Mouse (Mus musculus) spleen, adult 18-20 months (tissue): ENCODE measurements around the gene Lmf2.

Source experiments
- DNase-seq, 2 experiments: peaks; one replicate each; pipeline ENCODE4 v3.0.0; 2022; ENCODE audit warnings: mixed read lengths in 2 of 2

Lmf2 gene

DNA sequence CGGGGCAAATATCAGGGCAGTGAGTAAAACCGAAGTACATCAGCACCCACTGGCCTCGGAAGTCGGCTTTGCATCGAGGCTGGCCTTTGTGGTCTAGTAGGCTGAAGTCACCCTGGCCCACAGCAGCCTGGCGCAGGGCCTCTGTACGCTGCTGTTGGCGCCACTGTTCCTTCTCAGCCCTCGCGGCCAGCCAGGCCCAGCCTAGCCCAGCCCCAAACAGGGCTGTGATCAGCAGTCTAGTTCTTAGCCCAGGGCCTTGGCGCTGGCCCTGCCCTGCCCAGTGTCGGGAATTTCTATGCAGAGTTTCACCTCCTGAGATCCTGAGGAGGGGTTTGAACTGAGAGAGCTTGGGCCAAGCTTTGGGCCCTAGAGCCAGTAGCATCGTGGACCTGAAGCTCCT lies 16.6 kb upstream of the Lmf2 start:
- DNase-seq, result no peak

DNA sequence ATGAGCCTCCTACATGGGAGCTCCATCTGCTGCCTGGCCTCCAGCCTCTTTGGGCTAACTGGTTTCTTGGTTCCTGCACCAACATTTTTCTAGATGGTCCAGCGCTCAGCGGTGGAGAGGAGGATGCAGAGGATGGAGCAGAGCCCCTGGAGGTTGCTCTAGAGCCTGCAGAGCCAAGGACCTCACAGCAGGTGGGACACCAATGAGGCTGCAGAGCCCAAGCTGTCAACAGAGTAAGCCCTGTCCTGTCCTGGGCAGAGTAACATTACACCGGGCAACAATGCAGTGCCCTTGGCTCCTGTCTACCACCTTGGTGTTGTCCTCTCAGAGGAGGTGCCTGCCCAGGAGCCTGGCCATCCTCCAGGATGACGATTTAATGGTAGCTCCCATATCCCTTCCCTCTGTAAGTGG lies 9.7 kb upstream of the Lmf2 start:
- DNase-seq, result no peak

DNA sequence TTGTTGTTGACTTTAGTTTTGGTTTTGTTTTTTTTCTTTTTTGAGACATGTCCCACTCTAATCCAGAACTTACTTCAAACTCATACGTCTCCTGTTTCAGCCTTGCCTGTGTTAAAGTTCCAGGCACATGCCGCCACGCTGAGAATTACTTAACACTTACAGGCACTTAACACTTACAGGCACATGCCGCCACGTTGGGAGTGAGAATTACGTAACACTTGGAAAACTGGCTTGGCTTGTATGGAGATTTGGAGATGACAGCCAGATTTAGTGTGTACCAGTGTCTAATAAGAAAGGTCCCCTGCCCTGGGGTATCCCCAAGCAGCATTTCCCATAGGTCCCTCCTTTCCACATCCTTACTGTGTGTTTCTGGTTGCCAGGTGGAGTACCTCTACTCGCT lies 7.6 kb upstream of the Lmf2 start:
- no peak for DNase-seq

DNA sequence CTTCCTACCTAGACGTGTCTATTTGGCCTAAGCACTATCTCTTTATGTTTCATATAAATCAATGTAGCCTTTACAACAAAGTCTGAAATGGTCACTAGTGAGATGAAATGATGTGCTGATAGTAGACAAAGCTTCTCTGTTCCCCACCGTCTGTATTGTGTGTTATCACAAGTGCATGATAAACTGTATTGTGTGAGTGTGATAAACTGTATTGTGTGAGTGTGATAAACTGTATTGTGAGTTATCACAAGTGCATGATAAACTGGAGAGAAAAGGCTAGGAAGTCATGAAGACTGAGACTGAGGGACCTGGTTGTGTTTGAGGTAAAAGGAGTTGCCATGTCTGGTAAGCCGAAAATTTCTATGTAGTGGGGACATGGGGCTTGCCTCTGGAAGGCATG lies 3.3 kb upstream of the Lmf2 start:
- no peak for DNase-seq

DNA sequence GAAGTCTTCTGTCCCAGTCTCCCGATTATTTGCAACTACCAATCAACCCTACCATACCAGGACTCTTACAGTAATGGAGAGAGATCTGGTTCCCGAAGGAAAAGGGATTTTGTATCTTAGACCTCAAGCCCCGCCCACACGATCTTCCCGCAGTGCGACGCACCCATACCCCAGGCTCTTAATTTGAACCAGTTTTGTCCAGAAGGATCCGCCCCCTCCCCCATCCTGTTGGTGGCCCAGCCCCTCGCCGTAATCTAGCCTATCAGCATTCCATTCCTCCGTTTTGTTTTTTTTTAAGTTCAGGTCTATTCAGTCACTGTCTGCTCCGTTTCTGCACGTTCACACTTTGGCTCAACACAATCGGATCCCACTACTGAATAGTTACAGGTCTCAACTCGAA lies 913 bp upstream of the Lmf2 start:
- no peak for DNase-seq

DNA sequence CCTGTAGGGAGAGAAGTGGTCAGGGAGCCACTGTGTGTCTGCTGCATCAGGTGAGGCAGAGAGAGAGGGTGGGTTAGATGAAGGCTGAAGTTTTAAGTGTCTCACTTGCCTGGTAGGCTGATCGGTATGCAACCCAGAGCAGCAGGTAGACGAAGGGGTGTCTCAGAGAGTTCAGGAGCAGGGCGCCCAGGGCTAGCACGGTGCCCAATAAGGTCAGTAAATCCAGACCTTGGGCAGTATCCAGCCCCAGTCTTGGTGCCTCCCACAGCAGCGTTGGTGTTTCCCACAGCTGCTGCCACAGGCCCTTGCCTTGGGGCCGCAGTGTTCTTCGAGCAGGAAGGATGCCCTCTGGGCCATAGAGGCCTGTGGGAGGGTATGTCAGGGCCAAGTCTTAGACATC lies 1.0 kb downstream of the Lmf2 start:
- no peak for DNase-seq

DNA sequence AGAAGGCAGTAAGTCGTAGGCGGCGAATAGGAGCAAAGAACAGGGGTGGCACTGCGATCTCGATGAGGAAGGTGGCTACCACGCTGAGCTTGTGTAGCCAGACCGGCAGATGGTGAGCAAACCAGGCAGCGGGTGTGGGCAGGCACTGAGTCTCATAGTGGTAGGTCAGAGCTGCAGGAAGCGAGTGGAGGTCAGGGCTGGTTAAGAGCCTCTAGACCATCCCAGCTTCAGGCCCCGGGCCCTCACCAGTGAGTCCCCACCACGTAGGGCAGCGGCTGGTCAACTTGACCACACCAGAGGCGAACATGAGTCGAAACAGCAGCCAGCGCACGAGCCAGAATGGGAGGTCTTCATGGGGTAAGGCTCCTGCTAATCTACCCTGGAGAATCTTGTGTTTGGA lies 1.6 kb downstream of the Lmf2 start:
- DNase-seq, result no peak

DNA sequence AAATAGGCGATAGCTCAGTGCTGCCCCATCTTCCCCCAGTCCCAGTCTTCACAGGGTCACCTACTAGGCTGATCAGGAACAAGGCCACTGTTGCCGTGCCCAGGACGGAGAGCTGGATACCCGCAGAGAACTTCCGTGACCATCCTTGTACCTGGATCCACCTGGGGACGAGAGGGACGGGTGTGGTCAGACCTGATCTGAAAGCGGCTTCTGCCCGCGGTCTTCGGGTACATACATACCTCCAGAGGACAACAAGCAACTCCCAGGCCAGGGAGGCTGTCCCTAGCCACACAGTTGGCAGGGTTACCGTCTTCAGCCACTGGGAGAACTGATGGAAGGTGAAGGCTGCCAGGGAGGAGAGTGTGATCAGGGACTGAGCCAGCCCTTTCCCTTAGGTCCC lies 2.7 kb downstream of the Lmf2 start:
- DNase-seq, result no peak

GRCm38 (mm10) chr15:89352054-89352453 lies 3.4 kb downstream of the Lmf2 start:
- DNase-seq, result no peak

DNA sequence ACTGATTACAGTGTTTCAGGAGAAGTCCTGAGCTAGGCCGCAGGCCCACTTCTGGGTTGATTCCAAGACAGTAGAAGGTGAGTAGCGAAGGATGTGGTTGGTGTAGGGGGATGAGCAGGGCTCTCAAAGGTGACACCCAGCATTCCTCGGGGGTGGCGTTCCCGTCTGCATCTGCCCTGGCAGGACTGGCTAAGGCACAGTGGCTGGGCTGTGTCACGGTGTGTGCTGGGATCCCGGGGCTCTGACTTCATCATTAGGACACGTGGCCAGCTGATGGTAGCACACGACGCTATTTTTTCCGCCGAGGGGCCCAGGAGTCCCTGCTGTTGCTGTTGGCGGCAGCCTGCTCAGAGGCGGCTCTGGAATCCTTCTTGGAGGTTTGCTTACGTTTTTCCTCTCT lies 4.2 kb downstream of the Lmf2 start:
- no peak for DNase-seq

GRCm38 (mm10) chr15:89350447-89350846 lies 5.0 kb downstream of the Lmf2 start:
- no peak for DNase-seq

DNA sequence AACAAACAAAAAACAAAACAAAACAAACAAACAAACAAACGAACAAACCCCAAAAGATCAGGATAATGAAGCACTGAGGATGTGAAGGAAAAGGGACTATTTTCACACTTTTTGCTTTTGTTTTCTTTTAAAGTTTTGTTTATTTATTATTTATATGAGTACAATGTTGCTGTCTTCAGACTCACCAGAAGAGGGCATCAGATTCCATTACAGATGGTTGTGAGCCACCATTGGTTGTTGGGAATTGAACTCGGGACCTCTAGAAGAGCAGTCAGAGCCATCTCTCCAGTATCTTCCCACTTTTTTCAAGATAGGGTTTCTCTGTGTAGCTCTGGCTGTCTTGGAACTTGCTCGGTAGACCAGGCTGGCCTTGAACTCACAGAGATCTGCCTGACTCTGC lies 12.1 kb downstream of the Lmf2 start:
- no peak for DNase-seq

- no peak for DNase-seq
These were observed 13.8 kb downstream of the Lmf2 start for GRCm38 (mm10) chr15:89341678-89342077.

GRCm38 (mm10) chr15:89340136-89340535 lies 15.3 kb downstream of the Lmf2 start:
- no peak for DNase-seq

- DNase-seq, result no peak
These were observed 15.8 kb downstream of the Lmf2 start for GRCm38 (mm10) chr15:89339696-89340095.

DNA sequence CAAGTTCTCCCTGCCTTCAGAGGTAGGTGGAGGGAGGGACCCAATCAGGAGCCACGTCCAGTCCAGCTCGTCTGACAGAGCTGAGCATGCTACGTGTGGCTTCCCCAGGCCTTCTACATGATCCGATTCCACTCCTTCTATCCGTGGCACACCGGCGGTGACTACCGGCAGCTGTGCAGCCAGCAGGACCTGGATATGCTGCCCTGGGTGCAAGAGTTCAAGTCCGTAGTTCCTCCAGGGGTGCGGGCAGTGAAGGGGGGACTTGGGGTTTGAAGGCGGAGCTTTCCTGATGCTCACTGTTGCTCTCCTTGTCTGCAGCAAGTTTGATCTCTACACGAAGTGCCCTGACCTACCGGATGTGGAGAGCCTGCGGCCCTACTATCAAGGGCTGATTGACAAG lies 19.0 kb downstream of the Lmf2 start:
- no peak for DNase-seq

DNA sequence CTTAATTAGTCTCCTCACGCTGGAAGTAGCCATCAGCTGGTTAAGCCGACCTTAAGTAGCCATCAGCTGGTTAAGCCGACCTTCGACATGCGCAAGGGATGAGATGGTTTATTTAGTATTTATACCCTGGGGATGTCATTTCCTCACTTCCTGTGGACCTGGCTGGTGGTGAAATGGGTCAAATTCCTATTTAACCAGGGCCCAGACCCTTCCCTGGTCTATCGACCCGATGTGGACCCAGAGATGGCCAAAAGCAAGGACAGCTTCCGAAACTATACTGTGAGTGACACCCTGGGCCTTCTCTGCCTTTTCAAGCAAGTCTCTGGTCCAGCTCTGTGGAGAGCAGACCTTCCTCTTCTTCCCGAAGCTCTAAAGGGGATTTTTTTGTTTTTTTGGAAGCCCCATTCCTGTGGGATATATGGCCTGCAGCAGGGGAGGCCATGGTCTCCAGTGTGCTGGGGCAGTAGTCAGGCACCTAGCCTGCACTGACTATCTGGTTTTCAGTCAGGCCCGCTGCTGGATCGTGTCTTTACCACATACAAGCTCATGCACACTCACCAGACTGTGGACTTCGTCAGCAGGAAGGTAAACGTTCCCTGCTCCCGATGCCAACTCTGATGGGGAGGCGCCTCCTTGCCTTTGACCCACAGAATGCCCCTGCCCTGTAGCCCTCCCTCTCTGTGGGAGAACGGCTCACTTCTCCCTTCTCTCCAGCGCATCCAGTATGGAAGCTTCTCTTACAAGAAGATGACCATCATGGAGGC lies 20.5 kb downstream of the Lmf2 start:
- DNase-seq, result no peak

DNA sequence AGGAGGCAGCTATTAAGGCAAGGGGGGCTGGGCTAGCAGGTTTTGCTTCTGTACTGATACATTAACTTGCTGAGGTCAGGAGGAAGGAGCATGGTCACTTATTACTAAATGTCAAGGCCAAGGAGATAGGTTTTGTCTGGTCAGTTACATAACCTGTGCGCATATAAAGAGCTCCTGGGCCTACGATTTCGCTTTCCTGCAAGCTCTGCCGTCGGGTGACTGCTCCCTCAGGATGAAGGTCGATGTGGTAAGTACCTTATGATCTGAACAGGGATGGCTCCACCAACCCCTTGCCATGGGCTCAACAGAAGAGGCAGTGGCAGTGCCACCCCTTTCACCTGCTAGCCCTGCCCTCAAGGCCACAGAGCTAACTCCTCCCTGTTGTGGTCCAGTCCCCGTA lies 21.2 kb downstream of the Lmf2 start, which contains the start of gene Miox:
Miox (plus strand) TSS at position 128 of the 400 bp plus-strand sequence.
- DNase-seq, result no peak

DNA sequence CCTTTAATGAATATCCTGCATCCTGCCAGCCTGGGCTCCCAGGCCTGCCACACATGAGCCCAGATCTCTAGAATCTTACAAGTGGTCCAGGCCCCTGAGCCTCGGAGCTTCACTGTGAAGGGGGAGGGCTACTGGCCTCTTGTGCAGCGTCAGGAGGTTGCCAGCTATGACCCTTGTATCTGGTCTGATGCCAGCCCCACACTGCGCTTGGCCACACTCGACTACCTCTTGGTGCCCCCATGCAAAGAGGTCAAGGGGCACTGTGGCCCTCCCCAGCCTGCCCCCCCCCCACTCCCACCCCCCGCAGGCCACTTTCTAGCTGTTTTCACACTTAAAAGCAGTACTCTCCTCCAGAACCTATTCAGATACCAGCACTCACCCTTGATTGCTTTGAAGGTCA lies 29.0 kb downstream of the Lmf2 start:
- no peak for DNase-seq

- no peak for DNase-seq
These were observed 31.8 kb downstream of the Lmf2 start for GRCm38 (mm10) chr15:89323656-89324055.

DNA sequence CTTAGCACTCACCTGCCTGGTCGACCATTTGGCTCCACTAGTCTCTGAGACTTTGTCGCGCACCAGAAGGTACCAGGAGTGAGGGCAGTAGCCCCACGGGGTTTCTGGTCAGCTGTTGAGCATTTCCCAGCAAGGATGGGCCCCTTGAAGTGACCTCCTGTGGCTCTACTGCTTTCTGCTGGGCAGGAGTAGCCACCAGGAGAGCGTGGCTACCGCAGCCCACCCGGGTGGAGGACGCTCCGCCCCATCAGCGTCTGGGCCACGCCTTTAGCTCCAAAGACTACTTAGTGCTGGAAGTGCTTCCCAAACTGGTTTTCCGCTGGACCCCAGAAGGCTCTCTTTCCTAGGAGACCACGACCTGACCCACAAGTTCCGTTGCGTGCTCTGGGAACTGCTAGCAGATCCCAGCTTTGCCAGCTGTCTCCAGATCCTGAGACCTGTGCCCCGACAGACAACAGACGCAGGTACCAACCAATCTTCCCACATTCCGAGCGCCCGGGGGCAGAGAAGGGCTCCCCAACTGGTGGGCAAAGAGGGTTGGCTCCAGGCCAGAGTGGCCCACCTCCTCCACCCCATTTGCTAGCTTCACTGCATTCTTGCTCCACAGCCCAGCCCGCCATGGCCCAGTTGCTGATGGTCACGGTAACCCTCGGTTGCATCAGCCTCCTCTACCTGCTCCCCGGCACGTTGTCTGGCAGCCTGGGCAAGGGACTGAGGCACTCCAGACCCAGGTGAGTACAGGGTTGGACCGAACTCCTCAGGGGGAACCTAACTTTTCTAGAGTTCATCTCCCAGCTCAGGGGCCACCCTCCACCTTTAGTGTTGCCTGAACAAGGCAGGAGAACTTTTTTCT lies 32.6 kb downstream of the Lmf2 start, which contains the start of gene Adm2:
Adm2 (plus strand) TSS at position 51 of the 853 bp plus-strand sequence.
- no peak for DNase-seq

DNA sequence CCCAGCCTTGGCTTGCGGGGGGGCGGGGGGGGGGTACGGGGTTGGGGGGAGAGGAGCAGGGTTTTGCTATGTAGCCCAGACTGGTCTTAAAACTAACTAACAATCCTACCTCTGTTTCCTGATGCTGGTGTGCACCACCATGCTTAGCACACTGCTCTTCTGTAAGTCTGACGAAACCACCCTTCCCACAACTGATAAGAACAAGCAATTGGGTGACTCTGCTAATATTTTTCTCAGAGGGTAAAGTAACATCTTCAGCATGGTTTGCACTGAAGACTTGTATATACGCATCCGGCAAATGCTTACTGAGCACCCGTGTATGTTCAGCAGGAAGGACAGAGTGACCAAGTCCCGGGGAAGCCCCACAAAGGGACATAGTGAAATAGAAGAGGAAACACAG lies 34.2 kb downstream of the Lmf2 start:
- no peak for DNase-seq

GRCm38 (mm10) chr15:89316146-89316545 lies 39.3 kb downstream of the Lmf2 start:
- DNase-seq, result peak in 1 of 2 experiments; percentile 52

DNA sequence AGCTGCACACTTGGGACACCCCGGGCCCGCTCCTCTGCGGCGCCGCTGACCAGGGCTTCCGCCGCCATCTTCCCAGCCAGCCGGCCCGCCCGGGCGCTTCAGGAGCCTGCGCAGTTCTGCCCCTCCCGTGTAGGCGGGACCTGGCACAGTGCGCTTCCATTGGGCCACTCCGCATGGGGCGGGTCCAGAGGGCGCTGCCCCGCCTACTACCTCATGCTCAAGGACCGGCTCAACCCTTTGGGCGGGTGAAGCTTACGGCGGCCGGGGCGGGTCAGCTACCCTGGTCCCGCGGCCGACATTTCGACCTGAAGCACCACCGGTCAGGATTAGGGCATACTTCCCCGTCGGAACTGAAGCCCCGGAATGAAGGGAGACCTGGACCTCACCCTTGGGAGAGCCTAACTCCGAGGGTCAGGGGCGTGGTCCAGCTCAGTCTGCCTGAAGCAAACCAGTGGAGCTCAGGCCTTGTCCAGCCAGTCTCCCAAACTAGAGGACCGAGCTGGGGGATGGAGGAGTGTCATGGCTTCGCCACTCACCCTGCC lies 40.2 kb downstream of the Lmf2 start, which contains the start of gene Sbf1:
Sbf1 (minus strand) TSS at position 122 of the 542 bp plus-strand sequence.
- DNase-seq, result peak; percentile 96 to 98
